Mouse (Mus musculus) bone marrow macrophage, adult 2 months (primary cell): ENCODE results near the gene Rbp7.

ENCODE experiments used
- CTCF ChIP-seq: IDR thresholded peaks from 2 replicates; pipeline ENCODE4 v1.5.1; 2012; ENCODE audit warnings: low read depth, mild to moderate bottlenecking, low read length, moderate library complexity
- POLR2A ChIP-seq: IDR thresholded peaks from 2 replicates; pipeline ENCODE4 v1.6.1; 2012; ENCODE audit warnings: mild to moderate bottlenecking, low read depth, low read length, borderline replicate concordance

DNA sequence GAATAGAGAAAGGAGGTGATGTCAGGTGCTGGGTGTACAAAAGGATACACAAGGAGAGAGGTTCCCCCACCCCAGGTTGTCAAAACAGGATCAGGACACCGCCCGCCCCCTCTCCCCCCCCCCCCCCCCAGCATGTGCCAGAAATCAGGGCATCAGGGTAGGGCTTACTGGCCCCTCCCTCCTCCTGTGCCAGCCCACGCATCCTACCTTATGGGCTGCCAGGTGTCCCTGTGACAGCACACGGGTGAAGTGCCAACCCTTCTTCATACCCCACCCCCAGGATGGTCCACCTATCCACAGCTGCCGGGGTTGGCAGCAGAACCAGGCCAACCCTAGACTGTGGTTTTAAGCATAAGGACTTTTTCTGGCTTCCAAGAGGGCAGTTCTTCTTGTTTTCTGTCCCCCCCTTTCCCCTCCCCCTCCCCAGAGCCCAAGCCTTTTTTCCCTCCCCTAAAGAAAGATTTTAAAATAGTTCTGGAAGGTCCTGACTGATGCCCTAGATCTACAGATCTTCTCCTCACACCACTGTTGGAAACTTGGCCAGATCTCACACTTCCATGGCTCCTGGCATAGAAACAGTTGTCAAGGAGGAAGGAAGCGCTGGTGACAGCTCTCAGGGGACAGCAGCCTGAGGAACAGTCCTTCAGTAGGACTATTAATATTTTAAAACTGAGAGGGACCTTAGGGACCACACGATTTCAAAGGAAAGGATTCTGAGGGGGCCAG is 7.0 kb upstream of the Rbp7 start:
- TF ChIP-seq POLR2A (no peak), CTCF (no peak)
